In the genomic region with DNA sequence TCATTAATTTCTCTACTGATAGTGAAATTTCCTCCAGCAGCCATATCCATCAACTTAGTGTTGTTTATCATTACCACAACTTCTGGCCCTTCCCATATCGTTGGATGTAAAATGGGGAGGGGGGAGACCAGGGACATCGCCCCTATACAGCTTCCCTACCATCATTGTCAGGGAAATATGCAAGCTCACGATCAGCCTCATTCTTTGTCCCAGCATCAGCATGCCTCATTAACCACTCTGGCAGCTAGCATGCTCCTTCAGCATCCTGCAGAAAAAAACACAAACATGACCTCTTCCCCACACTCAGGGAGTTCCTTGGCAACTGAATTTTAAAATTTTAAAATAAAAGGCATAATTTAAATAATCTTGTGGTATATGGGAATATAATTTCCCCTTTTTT, we compare ENCODE assay signal across 25 mouse cellular contexts.
DNase-seq lines count a peak whose midpoint lies in the region; ATAC-seq and TF ChIP-seq lines count a peak whose summit lies in the region.
"Had no signal": no experiment of that assay in that cellular context is flagged by ENCODE, and none has a peak within 500 bp of the region (broad histone marks: within the 10 kb centered on the region; RNA-seq: fewer than 3 reads in every experiment).

No protein-coding gene starts in this region.

- H3K27ac ChIP-seq in forebrain, embryonic 14.5 days (ENCODE audit: low read depth, low read length) = no peak overlapping the region
- H3K27ac ChIP-seq in forebrain, embryonic 15.5 days (replicated peaks) = no peak overlapping the region
- H3K27ac ChIP-seq in hindbrain, embryonic 16.5 days (ENCODE audit: low read depth, low read length) = no peak overlapping the region
- no peak overlapping the region for H3K27ac ChIP-seq in hindbrain, embryonic 12.5 days
- H3K27ac ChIP-seq: embryonic facial prominence, embryonic 12.5 days; embryonic facial prominence, embryonic 15.5 days; gastrocnemius, adult 2 months; intestine, embryonic 15.5 days had no signal

- TF ChIP-seq POLR2A in brain, embryonic 14.5 days (IDR thresholded peaks at IDR 0.05; ENCODE audit: borderline replicate concordance, extremely low read depth, insufficient read depth, insufficient read length, poor library complexity, severe bottlenecking) = no peak

- no peak for ATAC-seq in forebrain, embryonic 14.5 days
- ATAC-seq in forebrain, embryonic 15.5 days (replicated peaks) = no peak
- peak; percentile 60; the same call in 1 of the 2 replicates for ATAC-seq in hindbrain, embryonic 16.5 days
- ATAC-seq in hindbrain, embryonic 12.5 days (ENCODE audit: low FRiP score) = no peak
- ATAC-seq: forebrain, embryonic 16.5 days; intestine, embryonic 15.5 days; Patski had no signal

- H3K9ac ChIP-seq in forebrain, embryonic 14.5 days (ENCODE audit: low read length) = no peak overlapping the region
- H3K9ac ChIP-seq in forebrain, embryonic 15.5 days (replicated peaks) = no peak overlapping the region
- no peak overlapping the region for H3K9ac ChIP-seq in hindbrain, embryonic 16.5 days (ENCODE audit: low read depth, low read length)
- no peak overlapping the region for H3K9ac ChIP-seq in hindbrain, embryonic 12.5 days
- H3K9ac ChIP-seq: embryonic facial prominence, embryonic 12.5 days; embryonic facial prominence, embryonic 15.5 days; intestine, embryonic 15.5 days had no signal

- peak; percentile 24 for DNase-seq in forebrain, embryonic 14.5 days (ENCODE audit: low spot score)
- DNase-seq in brain, embryonic 14.5 days (ENCODE audit: low read depth) = peak; percentile 47
- peak; percentile 45 for DNase-seq in retina, embryonic 14.5 days (ENCODE audit: low spot score)
- DNase-seq in frontal cortex, postnatal 10 days (ENCODE audit: low spot score in 2 of 2) = no peak
- DNase-seq: adrenal gland, postnatal 10 days; adrenal gland, postnatal 36 days; B cell, adult 2 months; cerebellum, adult 11 months; cerebellum, adult 8-10 months; cerebellum, postnatal 36 days; gastrocnemius, adult 2 months; gastrocnemius, postnatal 14 days; heart, adult 11 months; kidney, adult 11 months had no signal

- H3K4me1 ChIP-seq in forebrain, embryonic 14.5 days (ENCODE audit: control insufficient read depth, insufficient read depth, low read length) = no peaks in the 10 kb centered on the region
- H3K4me1 ChIP-seq in forebrain, embryonic 15.5 days = no peaks in the 10 kb centered on the region
- H3K4me1 ChIP-seq in hindbrain, embryonic 16.5 days (ENCODE audit: control insufficient read depth, insufficient read depth, low read depth, low read length) = no peaks in the 10 kb centered on the region
- H3K4me1 ChIP-seq in hindbrain, embryonic 12.5 days = no peaks in the 10 kb centered on the region
- H3K4me1 ChIP-seq: embryonic facial prominence, embryonic 12.5 days; embryonic facial prominence, embryonic 15.5 days; intestine, embryonic 15.5 days had no signal

- no peaks in the 10 kb centered on the region for H3K36me3 ChIP-seq in forebrain, embryonic 14.5 days (ENCODE audit: control insufficient read depth, insufficient read depth, low read length)
- H3K36me3 ChIP-seq in forebrain, embryonic 15.5 days = no peaks in the 10 kb centered on the region
- H3K36me3 ChIP-seq in hindbrain, embryonic 16.5 days (ENCODE audit: control insufficient read depth, insufficient read depth, low read length) = no peaks in the 10 kb centered on the region
- H3K36me3 ChIP-seq in hindbrain, embryonic 12.5 days = no peaks in the 10 kb centered on the region
- H3K36me3 ChIP-seq: embryonic facial prominence, embryonic 12.5 days; embryonic facial prominence, embryonic 15.5 days; G1E; intestine, embryonic 15.5 days had no signal

- no peak overlapping the region for H3K4me2 ChIP-seq in forebrain, embryonic 14.5 days (ENCODE audit: low read length)
- no peak overlapping the region for H3K4me2 ChIP-seq in forebrain, embryonic 15.5 days (replicated peaks)
- no peak overlapping the region for H3K4me2 ChIP-seq in hindbrain, embryonic 16.5 days (ENCODE audit: low read length)
- H3K4me2 ChIP-seq in hindbrain, embryonic 12.5 days (replicated peaks) = no peak overlapping the region
- H3K4me2 ChIP-seq: embryonic facial prominence, embryonic 12.5 days; embryonic facial prominence, embryonic 15.5 days; heart, embryonic 11.5 days; intestine, embryonic 15.5 days had no signal

- 34% methylated on average over 3 of the region's 3 CpGs for WGBS in forebrain, embryonic 14.5 days
- 30% methylated on average over 3 of the region's 3 CpGs for WGBS in forebrain, embryonic 15.5 days
- 35% methylated on average over 3 of the region's 3 CpGs for WGBS in hindbrain, embryonic 16.5 days
- WGBS in hindbrain, embryonic 12.5 days = 27% methylated on average over 3 of the region's 3 CpGs

- no peaks in the 10 kb centered on the region for H3K9me3 ChIP-seq in forebrain, embryonic 14.5 days (replicated peaks; ENCODE audit: control insufficient read depth, low read length)
- no peaks in the 10 kb centered on the region for H3K9me3 ChIP-seq in forebrain, embryonic 15.5 days
- H3K9me3 ChIP-seq in hindbrain, embryonic 16.5 days (ENCODE audit: control insufficient read depth, low read length) = no peaks in the 10 kb centered on the region
- no peaks in the 10 kb centered on the region for H3K9me3 ChIP-seq in hindbrain, embryonic 12.5 days (replicated peaks)
- H3K9me3 ChIP-seq: embryonic facial prominence, embryonic 12.5 days; embryonic facial prominence, embryonic 15.5 days; intestine, embryonic 15.5 days had no signal

- TF ChIP-seq CTCF in brain, embryonic 14.5 days (IDR thresholded peaks at IDR 0.05; ENCODE audit: borderline replicate concordance, extremely low read depth, insufficient read depth, insufficient read length) = no peak

- no peak overlapping the region for H3K4me3 ChIP-seq in forebrain, embryonic 14.5 days (ENCODE audit: low read depth, low read length)
- H3K4me3 ChIP-seq in forebrain, embryonic 15.5 days = no peak overlapping the region
- no peak overlapping the region for H3K4me3 ChIP-seq in hindbrain, embryonic 16.5 days (ENCODE audit: low read length)
- no peak overlapping the region for H3K4me3 ChIP-seq in hindbrain, embryonic 12.5 days
- H3K4me3 ChIP-seq: embryonic facial prominence, embryonic 12.5 days; embryonic facial prominence, embryonic 15.5 days; gastrocnemius, adult 2 months; intestine, embryonic 15.5 days had no signal

- no peaks in the 10 kb centered on the region for H3K27me3 ChIP-seq in forebrain, embryonic 14.5 days (replicated peaks; ENCODE audit: control insufficient read depth, insufficient read depth, low read length)
- H3K27me3 ChIP-seq in forebrain, embryonic 15.5 days = no peaks in the 10 kb centered on the region
- H3K27me3 ChIP-seq in hindbrain, embryonic 16.5 days (replicated peaks; ENCODE audit: control insufficient read depth, insufficient read depth, low read length) = no peaks in the 10 kb centered on the region
- H3K27me3 ChIP-seq in hindbrain, embryonic 12.5 days = no peaks in the 10 kb centered on the region
- H3K27me3 ChIP-seq: CH12.LX; embryonic facial prominence, embryonic 12.5 days; embryonic facial prominence, embryonic 15.5 days; intestine, embryonic 15.5 days had no signal

Comparison
In these comparisons a context has a peak if more than half of its experiments do, and no peak if none do; other contexts are left out.
1. DNase-seq: peak in forebrain, embryonic 14.5 days (single experiment), brain, embryonic 14.5 days (single experiment) and retina, embryonic 14.5 days (single experiment); none in frontal cortex, postnatal 10 days (0 of 2).